Mouse (Mus musculus): Measurements from ENCODE around the gene St8sia6.
"Not testable (repeated sequence)": the region's sequence is repeated elsewhere in the genome, so short reads cannot be mapped to it uniquely, and the experiment has no call there.

St8sia6 gene

GRCm38 (mm10) chr2:13603636-13604035 lies 190.2 kb downstream of the St8sia6 start:
- not testable (repeated sequence) for DNase-seq (ENCODE audit: low read depth)

GRCm38 (mm10) chr2:13603093-13603492 lies 190.8 kb downstream of the St8sia6 start:
- no peak for DNase-seq (ENCODE audit: low read depth)

All from c-Kit-positive CD71-negative TER-119-negative erythroid progenitor cells, embryonic 14.5 days (primary cell).